Mouse (Mus musculus) cortical plate, adult 2 months (tissue): ENCODE results near the gene Sgsm3.

Source experiments
- CTCF ChIP-seq: fragments of 200-500 bp; IDR thresholded peaks from 2 replicates; pipeline ENCODE4 v1.5.1; 2011; ENCODE audit warnings: mild to moderate bottlenecking, control low read depth, low read length; ENCODE audit not compliant: insufficient read depth; ENCODE audit errors: extremely low read depth
- POLR2A ChIP-seq: fragments of 200-500 bp; IDR thresholded peaks from 2 replicates; pipeline ENCODE4 v1.6.1; 2011; ENCODE audit warnings: mild to moderate bottlenecking, low read length, control low read depth; ENCODE audit not compliant: insufficient read depth; ENCODE audit errors: extremely low read depth

DNA sequence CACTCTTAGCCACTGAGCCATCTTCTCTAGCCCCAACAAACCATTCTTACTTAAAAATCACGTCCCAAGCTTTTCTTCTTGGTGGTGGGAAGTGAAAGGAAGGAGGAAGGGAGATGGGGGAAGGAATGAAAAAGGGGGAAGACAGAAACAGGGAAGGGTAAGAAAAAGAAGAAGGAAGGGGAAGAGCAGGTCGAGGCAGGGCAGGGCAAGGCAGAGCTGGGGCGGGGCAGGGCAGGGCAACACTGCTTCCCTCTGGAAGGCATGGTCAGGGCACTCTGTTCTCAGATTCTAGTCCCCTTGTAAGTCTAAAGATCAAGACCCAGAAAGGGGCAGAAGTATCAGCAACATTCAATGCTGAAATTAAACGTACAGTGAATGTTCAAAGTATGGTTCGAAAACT is 80.2 kb downstream of the Sgsm3 start:
- no peak for TF ChIP-seq CTCF
- no peak for TF ChIP-seq POLR2A
